Mouse (Mus musculus) ovary, postnatal 10 days (tissue): Measurements from ENCODE around the gene Mknk1.

ENCODE experiments used
- DNase-seq: peaks from one replicate; pipeline ENCODE4 v3.0.0; 2022; ENCODE audit warnings: low spot score

Mknk1 gene

GRCm38 (mm10) chr4:115894281-115894680 is 55.3 kb downstream of the Mknk1 start:
- no peak for DNase-seq

DNA sequence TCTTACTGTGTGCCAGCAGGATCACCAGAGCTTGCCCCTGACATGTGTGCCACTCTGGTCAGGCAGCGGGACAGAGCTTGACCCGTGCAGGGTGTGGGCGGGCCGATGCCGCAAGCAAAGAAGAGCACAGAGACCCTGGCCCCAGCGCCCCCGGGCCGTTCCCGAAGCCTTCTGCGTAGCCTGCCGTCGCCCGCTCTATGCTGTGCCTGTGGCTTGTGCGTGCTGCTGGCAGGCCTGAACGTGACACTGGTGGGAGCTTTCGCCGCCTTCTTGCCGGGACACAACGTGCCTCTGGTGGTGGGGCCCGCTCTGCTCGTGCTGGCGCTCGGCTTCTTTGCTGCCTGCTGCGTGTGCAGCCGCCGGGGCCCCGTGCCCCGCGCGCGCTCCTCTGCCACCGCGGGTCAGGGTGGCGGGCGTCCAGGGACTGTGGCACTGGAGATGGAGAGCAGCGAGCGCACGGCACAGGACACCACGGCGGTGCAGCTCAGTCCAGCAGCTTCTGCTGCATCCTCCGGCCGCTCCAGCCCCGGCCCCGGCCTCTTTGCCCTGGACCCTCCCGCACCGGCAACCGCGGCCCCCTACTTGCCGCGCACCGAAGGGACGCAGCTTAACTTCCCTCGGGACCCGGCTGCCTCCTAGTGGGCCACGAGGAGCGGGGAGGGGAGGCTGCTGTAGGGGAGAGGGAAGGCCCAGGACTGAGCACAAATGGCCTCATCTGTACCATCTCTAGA is 59.1 kb downstream of the Mknk1 start:
- DNase-seq, result no peak

GRCm38 (mm10) chr4:115902816-115903215 is 63.8 kb downstream of the Mknk1 start:
- peak; percentile 60 for DNase-seq

DNA sequence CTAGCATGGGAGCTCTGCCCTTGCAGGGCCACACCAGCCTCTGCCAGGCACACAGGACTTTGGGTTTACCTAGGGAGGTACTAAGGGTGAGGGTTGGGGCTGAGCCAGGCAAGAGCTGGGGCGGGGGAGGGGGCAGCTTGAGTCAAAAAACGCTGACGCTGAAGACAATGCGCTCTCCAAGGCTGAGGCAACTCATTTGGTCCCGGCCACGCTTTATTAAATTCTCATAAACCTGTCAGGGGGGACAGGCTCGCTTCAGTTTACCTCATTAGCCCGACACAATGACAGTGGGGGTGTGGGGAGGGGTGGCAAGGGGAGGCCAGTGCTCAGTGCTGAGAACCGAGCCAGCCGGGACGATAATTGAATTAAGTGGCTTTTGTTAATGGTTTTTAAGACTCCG is 65.4 kb downstream of the Mknk1 start:
- no peak for DNase-seq

DNA sequence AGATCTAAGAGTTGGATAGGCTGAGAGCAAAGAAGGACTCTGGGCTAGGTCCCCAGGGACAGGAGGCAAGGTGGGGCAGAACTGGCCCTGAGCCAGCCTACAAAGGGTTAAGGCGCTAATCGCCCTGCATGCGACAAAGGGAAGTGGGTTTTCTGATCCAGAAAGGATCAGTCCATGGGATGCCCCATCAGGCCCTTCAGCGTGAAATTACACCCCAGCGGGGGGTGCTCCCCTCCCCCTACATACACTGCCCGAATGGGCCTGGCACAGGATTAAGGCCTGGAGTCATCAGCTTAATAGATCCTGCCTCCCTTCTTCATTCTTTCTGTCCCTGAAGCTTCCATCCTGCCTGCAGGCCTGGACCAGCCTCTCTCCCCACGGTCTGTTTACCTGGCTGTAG is 66.7 kb downstream of the Mknk1 start:
- no peak for DNase-seq

- no peak for DNase-seq
Measured at GRCm38 (mm10) chr4:115906791-115907190, 67.8 kb downstream of the Mknk1 start.

DNA sequence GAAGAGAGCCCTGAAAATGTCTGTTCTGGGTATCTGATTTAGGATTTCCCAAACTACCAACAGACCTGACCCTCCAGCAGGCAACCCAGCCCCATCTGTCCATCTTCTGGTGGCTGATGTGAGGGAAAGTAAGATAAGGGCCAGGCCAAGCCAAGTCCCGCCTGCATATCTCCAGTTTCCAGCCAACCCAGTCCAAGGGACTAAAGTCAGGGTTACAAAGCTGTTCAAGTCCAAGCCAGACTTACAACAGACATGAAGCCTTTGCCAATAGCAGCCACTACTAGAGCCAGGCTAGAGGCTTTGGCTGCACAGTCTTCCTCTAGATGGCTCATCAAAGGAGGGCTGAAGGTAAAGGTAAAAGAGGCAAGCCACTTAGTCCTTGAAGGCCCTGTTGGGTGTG is 69.0 kb downstream of the Mknk1 start:
- no peak for DNase-seq

DNA sequence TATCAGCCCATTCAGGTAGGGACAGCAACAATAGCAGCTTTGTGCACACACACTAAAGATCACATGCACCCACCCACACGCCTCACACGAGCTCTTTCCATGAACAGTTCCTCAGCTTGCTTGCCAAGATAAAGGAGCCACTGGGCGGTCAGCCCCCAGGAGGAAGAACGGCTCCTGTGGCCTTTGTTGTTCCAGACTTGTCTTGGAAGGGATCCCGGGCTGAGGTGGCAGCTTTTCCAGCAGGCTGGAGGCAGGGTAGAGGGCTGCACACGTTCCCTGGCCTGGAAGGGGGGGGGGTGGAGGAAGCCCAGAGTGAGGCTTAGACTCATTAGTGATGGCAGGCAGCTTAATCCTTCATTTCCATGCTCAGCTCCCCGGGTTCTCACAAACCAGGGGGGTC is 69.6 kb downstream of the Mknk1 start:
- DNase-seq, result no peak

GRCm38 (mm10) chr4:115911586-115911985 is 72.6 kb downstream of the Mknk1 start:
- no peak for DNase-seq

- no peak for DNase-seq
Measured at GRCm38 (mm10) chr4:115919911-115920310, 80.9 kb downstream of the Mknk1 start.

- DNase-seq, result no peak
Measured at GRCm38 (mm10) chr4:115922688-115923087, 83.7 kb downstream of the Mknk1 start.

DNA sequence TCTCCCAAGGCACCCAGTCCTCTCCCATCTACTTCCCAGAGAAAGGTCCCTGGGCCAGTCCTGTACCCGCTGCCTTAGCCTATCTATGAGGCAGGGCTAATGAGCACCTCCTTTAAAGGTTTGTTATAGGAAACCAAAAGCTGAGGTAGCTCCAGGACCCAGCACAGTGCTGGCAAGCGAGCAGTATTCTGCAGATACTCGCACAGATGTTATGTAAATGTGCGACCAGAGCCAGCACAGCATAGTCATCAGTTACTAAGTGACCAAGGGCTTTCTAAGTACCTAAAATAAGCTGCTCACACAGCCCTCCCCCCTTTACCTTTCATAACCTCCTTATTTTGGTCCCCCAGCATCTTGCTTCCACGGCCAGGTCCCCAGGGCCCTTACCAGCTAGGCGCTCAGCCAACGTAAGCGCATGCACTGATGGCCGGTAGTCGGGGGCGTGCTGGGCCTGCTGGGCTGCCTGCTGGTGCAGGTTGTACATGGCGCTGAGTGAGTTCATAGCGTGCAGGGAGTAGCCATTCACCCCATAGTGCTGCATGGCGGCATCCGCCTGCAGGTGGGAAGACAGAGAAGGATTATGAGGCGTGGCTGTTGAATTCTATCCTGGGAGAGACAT is 84.4 kb downstream of the Mknk1 start:
- no peak for DNase-seq

DNA sequence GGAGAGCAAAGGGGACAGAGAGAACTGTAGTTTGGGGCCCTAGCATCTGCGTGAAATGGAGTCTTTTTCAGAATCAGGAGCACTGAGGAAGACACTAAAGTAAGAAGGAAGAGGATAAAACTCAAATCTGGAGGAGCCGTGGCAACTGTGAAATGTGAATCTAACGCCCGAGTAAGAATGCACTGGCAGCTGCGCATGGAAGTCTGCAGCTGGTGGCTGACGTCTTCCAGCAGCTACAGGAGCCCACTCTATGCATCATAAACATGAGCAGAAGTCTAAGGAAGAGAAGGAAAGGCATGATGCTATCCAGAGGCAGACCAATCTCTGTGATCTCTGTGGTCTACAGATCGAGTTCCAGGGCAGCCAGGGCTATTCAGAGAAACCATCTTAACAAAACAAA is 88.6 kb downstream of the Mknk1 start:
- DNase-seq, result no peak
